Mouse (Mus musculus) midbrain, embryonic 10.5 days (tissue): ENCODE measurements around the gene Pxdn. TPM values are rescaled to one million over a fixed set of nuclear protein-coding genes. Genes with fewer than 3 reads are reported as not detected.

Experiments used
- DNase-seq: peaks from one replicate; pipeline ENCODE4 v3.0.0-alpha.2; 2017; ENCODE audit warnings: low spot score
- H3K27ac ChIP-seq: fragments of 300-500 bp; sonication (generic); replicated peaks from 2 replicates; pipeline ENCODE4 v1.5.1; 2016; ENCODE audit warnings: mild to moderate bottlenecking
- H3K27me3 ChIP-seq: fragments of 300-500 bp; sonication (generic); 2 replicates; pipeline ENCODE4 v1.6.1; 2016; ENCODE audit warnings: low read depth, mild to moderate bottlenecking; ENCODE audit not compliant: poor library complexity, severe bottlenecking
- H3K36me3 ChIP-seq: fragments of 300-500 bp; sonication (generic); 2 replicates; pipeline ENCODE4 v1.6.1; 2016; ENCODE audit warnings: mild to moderate bottlenecking, moderate library complexity
- H3K4me1 ChIP-seq: fragments of 300-500 bp; sonication (generic); 2 replicates; pipeline ENCODE4 v1.6.1; 2016
- H3K4me3 ChIP-seq: fragments of 300-500 bp; sonication (generic); 2 replicates; pipeline ENCODE4 v1.5.1; 2016; ENCODE audit warnings: mild to moderate bottlenecking, moderate library complexity
- H3K9me3 ChIP-seq: fragments of 300-500 bp; sonication (generic); replicated peaks from 2 replicates; pipeline ENCODE4 v1.6.1; 2016; ENCODE audit warnings: mild to moderate bottlenecking
- WGBS: fragments of 180-500 bp; shearing (Covaris S2); methylation state at CpG from one replicate; pipeline ENCODE4 v1.1.7; 2016; 5-methylcytosine and 5-hydroxymethylcytosine counted together
- polyA plus RNA-seq: library from polyadenylated mRNA; unstranded; fragments of >200 nt; fragmentation: Nextera tagmentation; extraction: Ambion mirVana; gene quantifications from 2 replicates; pipeline ENCODE4 v1.2.1, GENCODE M21; 2016

Pxdn gene
- polyA plus RNA-seq, 1 experiment from 2014 or later, result 72.5 TPM

- H3K4me1 ChIP-seq, result peaks cover 15% of the 10 kb centered on the region; the same call in 1 of the 2 replicates
- 88% methylated on average over 5 of the region's 5 CpGs for WGBS
- DNase-seq, result no peak
- no peak overlapping the region for H3K4me3 ChIP-seq
- H3K9me3 ChIP-seq, result no peaks in the 10 kb centered on the region
- no peak overlapping the region for H3K27ac ChIP-seq
- no peaks in the 10 kb centered on the region for H3K27me3 ChIP-seq
- H3K36me3 ChIP-seq, result peaks cover 98% of the 10 kb centered on the region
Measured at GRCm38 (mm10) chr12:30004365-30004723, 66.9 kb downstream of the Pxdn start.

GRCm38 (mm10) chr12:30006586-30006985, 69.2 kb downstream of the Pxdn start:
- Histone ChIP-seq H3K9me3 (no peaks in the 10 kb centered on the region), H3K36me3 (peaks cover 98% of the 10 kb centered on the region), H3K4me3 (no peak overlapping the region), H3K27me3 (no peaks in the 10 kb centered on the region), H3K4me1 (peaks cover 16% of the 10 kb centered on the region; the same call in 1 of the 2 replicates), H3K27ac (no peak overlapping the region)
- DNase-seq, result no peak
- 84% methylated on average over 9 of the region's 9 CpGs for WGBS

GRCm38 (mm10) chr12:30008741-30009140, 71.3 kb downstream of the Pxdn start:
- DNase-seq, result no peak
- H3K9me3 ChIP-seq, result no peaks in the 10 kb centered on the region
- H3K4me1 ChIP-seq, result peaks cover 13% of the 10 kb centered on the region; the same call in 1 of the 2 replicates
- WGBS, result 89% methylated on average over 5 of the region's 5 CpGs
- peaks cover 98% of the 10 kb centered on the region for H3K36me3 ChIP-seq
- H3K27me3 ChIP-seq, result no peaks in the 10 kb centered on the region
- H3K4me3 ChIP-seq, result no peak overlapping the region
- H3K27ac ChIP-seq, result no peak overlapping the region; the same call in 1 of the 2 replicates

- H3K9me3 ChIP-seq, result no peaks in the 10 kb centered on the region
- H3K27ac ChIP-seq, result no peak overlapping the region
- 90% methylated on average over 9 of the region's 9 CpGs for WGBS
- no peak overlapping the region for H3K4me3 ChIP-seq
- H3K4me1 ChIP-seq, result no peaks in the 10 kb centered on the region
- H3K36me3 ChIP-seq, result peaks cover 97% of the 10 kb centered on the region
- H3K27me3 ChIP-seq, result no peaks in the 10 kb centered on the region
- DNase-seq, result no peak
Measured at GRCm38 (mm10) chr12:30015501-30015900, 78.1 kb downstream of the Pxdn start.

GRCm38 (mm10) chr12:30017131-30017530, 79.7 kb downstream of the Pxdn start:
- 92% methylated on average over 3 of the region's 3 CpGs for WGBS
- H3K4me1 ChIP-seq, result no peaks in the 10 kb centered on the region
- no peaks in the 10 kb centered on the region for H3K9me3 ChIP-seq
- peaks cover 91% of the 10 kb centered on the region for H3K36me3 ChIP-seq
- no peaks in the 10 kb centered on the region for H3K27me3 ChIP-seq
- no peak overlapping the region for H3K4me3 ChIP-seq
- no peak for DNase-seq
- H3K27ac ChIP-seq, result no peak overlapping the region

- Histone ChIP-seq H3K9me3 (no peaks in the 10 kb centered on the region), H3K27ac (no peak overlapping the region), H3K36me3 (peaks cover 64% of the 10 kb centered on the region), H3K4me3 (no peak overlapping the region), H3K4me1 (peaks cover 17% of the 10 kb centered on the region), H3K27me3 (no peaks in the 10 kb centered on the region)
- no peak for DNase-seq
Measured at GRCm38 (mm10) chr12:30020447-30020846, 83.0 kb downstream of the Pxdn start.

GRCm38 (mm10) chr12:30023491-30023890, 86.1 kb downstream of the Pxdn start:
- Histone ChIP-seq H3K9me3 (no peaks in the 10 kb centered on the region), H3K4me3 (no peak overlapping the region), H3K27me3 (no peaks in the 10 kb centered on the region), H3K4me1 (peaks cover 17% of the 10 kb centered on the region), H3K27ac (no peak overlapping the region), H3K36me3 (peaks cover 34% of the 10 kb centered on the region)
- DNase-seq, result no peak
- 23% methylated on average over 3 of the region's 3 CpGs for WGBS

- DNase-seq, result no peak
- Histone ChIP-seq H3K36me3 (peaks cover 26% of the 10 kb centered on the region), H3K27me3 (no peaks in the 10 kb centered on the region), H3K4me3 (no peak overlapping the region), H3K4me1 (peaks cover 19% of the 10 kb centered on the region), H3K27ac (peak overlapping the region; percentile 70), H3K9me3 (no peaks in the 10 kb centered on the region)
- 53% methylated on average over 2 of the region's 2 CpGs for WGBS
Measured at GRCm38 (mm10) chr12:30024264-30024825, 86.9 kb downstream of the Pxdn start.

- no peak overlapping the region for H3K4me3 ChIP-seq
- no peaks in the 10 kb centered on the region for H3K36me3 ChIP-seq
- peaks cover 27% of the 10 kb centered on the region for H3K4me1 ChIP-seq
- DNase-seq, result no peak
- H3K27ac ChIP-seq, result no peak overlapping the region
- H3K27me3 ChIP-seq, result no peaks in the 10 kb centered on the region
- H3K9me3 ChIP-seq, result no peaks in the 10 kb centered on the region
- 83% methylated on average over 3 of the region's 3 CpGs for WGBS
Measured at GRCm38 (mm10) chr12:30027721-30028340, 90.4 kb downstream of the Pxdn start.

- Histone ChIP-seq H3K36me3 (no peaks in the 10 kb centered on the region), H3K4me1 (peaks cover 16% of the 10 kb centered on the region), H3K4me3 (no peak overlapping the region), H3K27me3 (no peaks in the 10 kb centered on the region), H3K27ac (no peak overlapping the region), H3K9me3 (no peaks in the 10 kb centered on the region)
- DNase-seq, result no peak
- 87% methylated on average over 1 of the region's 1 CpGs for WGBS
Measured at GRCm38 (mm10) chr12:30029111-30029510, 91.7 kb downstream of the Pxdn start.

GRCm38 (mm10) chr12:30030571-30030970, 93.2 kb downstream of the Pxdn start:
- Histone ChIP-seq H3K4me1 (peaks cover 16% of the 10 kb centered on the region), H3K4me3 (no peak overlapping the region), H3K9me3 (no peaks in the 10 kb centered on the region), H3K27ac (no peak overlapping the region), H3K36me3 (no peaks in the 10 kb centered on the region), H3K27me3 (no peaks in the 10 kb centered on the region)
- no peak for DNase-seq
- WGBS, result 86% methylated on average over 5 of the region's 5 CpGs

GRCm38 (mm10) chr12:30034681-30035080, 97.3 kb downstream of the Pxdn start:
- Histone ChIP-seq H3K27ac (peak overlapping the region; percentile 81; the same call in 1 of the 2 replicates), H3K4me3 (no peak overlapping the region), H3K36me3 (no peaks in the 10 kb centered on the region), H3K27me3 (no peaks in the 10 kb centered on the region), H3K4me1 (peaks cover 29% of the 10 kb centered on the region), H3K9me3 (no peaks in the 10 kb centered on the region)
- 94% methylated on average over 5 of the region's 5 CpGs for WGBS
- DNase-seq, result no peak

GRCm38 (mm10) chr12:30035406-30035805, 98.0 kb downstream of the Pxdn start:
- no peak for DNase-seq
- H3K27me3 ChIP-seq, result no peaks in the 10 kb centered on the region
- peaks cover 25% of the 10 kb centered on the region for H3K4me1 ChIP-seq
- H3K9me3 ChIP-seq, result no peaks in the 10 kb centered on the region
- whole genome bisulfite sequencing, result 59% methylated on average over 1 of the region's 1 CpGs
- no peak overlapping the region for H3K4me3 ChIP-seq
- no peaks in the 10 kb centered on the region for H3K36me3 ChIP-seq
- H3K27ac ChIP-seq, result peak overlapping the region; percentile 81
